In the genomic region with DNA sequence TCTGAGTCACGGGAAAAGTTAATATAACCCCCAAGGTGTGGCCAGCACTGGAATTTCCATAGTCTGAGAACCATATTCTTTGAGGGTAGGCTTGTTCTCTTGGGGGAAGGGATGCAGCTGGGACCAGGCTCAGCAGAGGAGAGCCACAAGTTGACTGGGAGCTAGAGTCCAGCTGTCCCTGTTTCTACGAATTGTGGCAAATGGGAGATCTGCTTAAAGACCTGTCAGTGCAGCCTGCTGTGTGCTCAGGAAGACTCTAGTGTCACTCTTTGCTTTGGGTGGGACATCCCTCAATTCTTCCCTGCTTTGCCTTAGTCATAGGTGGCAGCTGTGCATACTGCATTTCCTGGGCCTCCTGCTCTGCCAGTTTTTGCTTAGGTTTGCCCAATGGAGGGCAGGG, we compare ENCODE assay signal across 23 mouse cellular contexts.
DNase-seq lines count a peak whose midpoint lies in the region; ATAC-seq and TF ChIP-seq lines count a peak whose summit lies in the region.
"Had no signal": no experiment of that assay in that cellular context is flagged by ENCODE, and none has a peak within 500 bp of the region (broad histone marks: within the 10 kb centered on the region; RNA-seq: fewer than 3 reads in every experiment).

No protein-coding gene starts in this region.

- no peaks in the 10 kb centered on the region for H3K27me3 ChIP-seq in forebrain, embryonic 11.5 days (ENCODE audit: control insufficient read depth, insufficient read depth, low read length)
- H3K27me3 ChIP-seq in forebrain, embryonic 10.5 days (ENCODE audit: poor library complexity, severe bottlenecking): no peaks in the 10 kb centered on the region
- no peaks in the 10 kb centered on the region for H3K27me3 ChIP-seq in kidney, postnatal 0 days (ENCODE audit: insufficient read depth, low read length)
- H3K27me3 ChIP-seq in lung, postnatal 0 days (replicated peaks; ENCODE audit: insufficient read depth, low read length): no peaks in the 10 kb centered on the region
- no peaks in the 10 kb centered on the region for H3K27me3 ChIP-seq in neural tube, embryonic 15.5 days (replicated peaks)
- H3K27me3 ChIP-seq: embryonic facial prominence, embryonic 15.5 days; forebrain, embryonic 12.5 days; heart, embryonic 13.5 days had no signal

- ATAC-seq in forebrain, embryonic 11.5 days (replicated peaks; ENCODE audit: low FRiP score): no peak
- ATAC-seq in kidney, postnatal 0 days (replicated peaks; ENCODE audit: low FRiP score, low read depth): no peak
- no peak for ATAC-seq in lung, postnatal 0 days
- no peak for ATAC-seq in neural tube, embryonic 15.5 days (ENCODE audit: low FRiP score)
- ATAC-seq: CD4-positive, CD25-positive, alpha-beta regulatory T cell, adult 4 months; forebrain, embryonic 16.5 days had no signal

- H3K36me3 ChIP-seq in forebrain, embryonic 11.5 days (ENCODE audit: control insufficient read depth, insufficient read depth, low read length): no peaks in the 10 kb centered on the region
- no peaks in the 10 kb centered on the region for H3K36me3 ChIP-seq in forebrain, embryonic 10.5 days (replicated peaks)
- H3K36me3 ChIP-seq in kidney, postnatal 0 days (ENCODE audit: insufficient read depth, low read length): no peaks in the 10 kb centered on the region
- no peaks in the 10 kb centered on the region for H3K36me3 ChIP-seq in lung, postnatal 0 days (ENCODE audit: insufficient read depth, low read length)
- H3K36me3 ChIP-seq in neural tube, embryonic 15.5 days: no peaks in the 10 kb centered on the region
- H3K36me3 ChIP-seq: embryonic facial prominence, embryonic 15.5 days; forebrain, embryonic 12.5 days; G1E; heart, embryonic 13.5 days had no signal

- H3K9me3 ChIP-seq in forebrain, embryonic 11.5 days (ENCODE audit: control insufficient read depth, low read length): no peaks in the 10 kb centered on the region
- no peaks in the 10 kb centered on the region for H3K9me3 ChIP-seq in forebrain, embryonic 10.5 days
- H3K9me3 ChIP-seq in kidney, postnatal 0 days (replicated peaks; ENCODE audit: low read length): no peaks in the 10 kb centered on the region
- H3K9me3 ChIP-seq in lung, postnatal 0 days (ENCODE audit: low read length): no peaks in the 10 kb centered on the region
- H3K9me3 ChIP-seq in neural tube, embryonic 15.5 days (replicated peaks): no peaks in the 10 kb centered on the region
- H3K9me3 ChIP-seq: embryonic facial prominence, embryonic 15.5 days; forebrain, embryonic 12.5 days; G1E; heart, embryonic 13.5 days had no signal

- H3K27ac ChIP-seq in forebrain, embryonic 11.5 days (ENCODE audit: low read depth, low read length): no peak overlapping the region
- H3K27ac ChIP-seq in forebrain, embryonic 10.5 days: no peak overlapping the region
- peak overlapping the region; percentile 3 for H3K27ac ChIP-seq in kidney, postnatal 0 days
- H3K27ac ChIP-seq in lung, postnatal 0 days (ENCODE audit: low read length): 0 out of 2 replicates have a peak overlapping the region, but pooled peaks have one; percentile 71
- no peak overlapping the region for H3K27ac ChIP-seq in neural tube, embryonic 15.5 days (replicated peaks)
- H3K27ac ChIP-seq: embryonic facial prominence, embryonic 15.5 days; forebrain, embryonic 12.5 days; heart, embryonic 13.5 days had no signal

- peak; percentile 7 for DNase-seq in forebrain, embryonic 11.5 days (ENCODE audit: low spot score)
- DNase-seq in forebrain, embryonic 10.5 days (ENCODE audit: extremely low spot score, low spot score): no peak
- no peak for DNase-seq in kidney, postnatal 0 days (ENCODE audit: low spot score)
- DNase-seq in kidney, adult 18-20 months: no peak
- DNase-seq in lung, postnatal 0 days (ENCODE audit: low spot score): no peak
- DNase-seq in lung, postnatal 25 days (ENCODE audit: low spot score): no peak
- DNase-seq: adrenal gland, adult 8-10 months; adrenal gland, postnatal 36 days; B cell, adult 2 months; cerebellum, adult 11 months; cerebellum, adult 8-10 months; cerebellum, postnatal 14 days; embryo, embryonic 11 days; gastrocnemius, postnatal 10 days; heart, postnatal 36 days had no signal

- 82% methylated on average over 2 of the region's 2 CpGs for WGBS in forebrain, embryonic 11.5 days
- 93% methylated on average over 2 of the region's 2 CpGs for WGBS in forebrain, embryonic 10.5 days
- 85% methylated on average over 2 of the region's 2 CpGs for WGBS in kidney, postnatal 0 days
- WGBS in lung, postnatal 0 days: 62% methylated on average over 2 of the region's 2 CpGs
- WGBS in neural tube, embryonic 15.5 days: 75% methylated on average over 2 of the region's 2 CpGs

- no peak overlapping the region for H3K4me3 ChIP-seq in forebrain, embryonic 11.5 days (ENCODE audit: low read depth, low read length)
- H3K4me3 ChIP-seq in forebrain, embryonic 10.5 days: no peak overlapping the region
- H3K4me3 ChIP-seq in kidney, postnatal 0 days (replicated peaks; ENCODE audit: low read depth, low read length): no peak overlapping the region
- H3K4me3 ChIP-seq in lung, postnatal 0 days (ENCODE audit: low read depth, low read length): no peak overlapping the region
- H3K4me3 ChIP-seq in neural tube, embryonic 15.5 days (replicated peaks): no peak overlapping the region
- H3K4me3 ChIP-seq: embryonic facial prominence, embryonic 15.5 days; erythroblast, embryonic 14.5 days; forebrain, embryonic 12.5 days; heart, embryonic 13.5 days had no signal

- no peak for TF ChIP-seq CTCF in kidney, postnatal 0 days (IDR thresholded peaks at IDR 0.05; ENCODE audit: low read depth)
- no peak for TF ChIP-seq CTCF in lung, postnatal 0 days (IDR thresholded peaks at IDR 0.05)

- 0 out of 2 replicates have a peak, but pooled peaks cover 3% of the 10 kb centered on the region for H3K4me1 ChIP-seq in forebrain, embryonic 11.5 days (replicated peaks; ENCODE audit: control insufficient read depth, insufficient read depth, low read length)
- peaks cover 8% of the 10 kb centered on the region for H3K4me1 ChIP-seq in forebrain, embryonic 10.5 days
- H3K4me1 ChIP-seq in kidney, postnatal 0 days (replicated peaks; ENCODE audit: insufficient read depth, low read length): peaks cover 9% of the 10 kb centered on the region
- peaks cover 8% of the 10 kb centered on the region for H3K4me1 ChIP-seq in lung, postnatal 0 days (ENCODE audit: insufficient read depth, low read depth, low read length)
- peaks cover 14% of the 10 kb centered on the region for H3K4me1 ChIP-seq in neural tube, embryonic 15.5 days

- no peak overlapping the region for H3K9ac ChIP-seq in forebrain, embryonic 11.5 days (ENCODE audit: low read length)
- H3K9ac ChIP-seq in kidney, postnatal 0 days (ENCODE audit: low read depth, low read length): no peak overlapping the region
- H3K9ac ChIP-seq in lung, postnatal 0 days (replicated peaks; ENCODE audit: low read depth): no peak overlapping the region
- H3K9ac ChIP-seq in neural tube, embryonic 15.5 days (replicated peaks): no peak overlapping the region
- H3K9ac ChIP-seq: embryonic facial prominence, embryonic 15.5 days; forebrain, embryonic 12.5 days; heart, embryonic 13.5 days had no signal

- TF ChIP-seq EP300 in lung, postnatal 0 days (IDR thresholded peaks at IDR 0.05): no peak

- no peak overlapping the region for H3K4me2 ChIP-seq in forebrain, embryonic 11.5 days (ENCODE audit: low read depth, low read length, severe bottlenecking)
- H3K4me2 ChIP-seq in kidney, postnatal 0 days (ENCODE audit: low read length): no peak overlapping the region
- no peak overlapping the region for H3K4me2 ChIP-seq in lung, postnatal 0 days (replicated peaks; ENCODE audit: low read depth, low read length)
- no peak overlapping the region for H3K4me2 ChIP-seq in neural tube, embryonic 15.5 days
- H3K4me2 ChIP-seq: embryonic facial prominence, embryonic 15.5 days; forebrain, embryonic 12.5 days; heart, embryonic 13.5 days had no signal

Comparison
In these comparisons a context has a peak if more than half of its experiments do, and no peak if none do; other contexts are left out.
1. H3K27ac ChIP-seq: peak in kidney, postnatal 0 days (single experiment) and lung, postnatal 0 days (single experiment); none in forebrain, embryonic 11.5 days (single experiment), forebrain, embryonic 10.5 days (single experiment) and neural tube, embryonic 15.5 days (single experiment).